Mouse (Mus musculus) hindbrain, embryonic 16.5 days (tissue): Measurements from ENCODE around the gene Onecut1. TPM values are rescaled to one million over a fixed set of nuclear protein-coding genes. Genes with fewer than 3 reads are reported as not detected.

ENCODE experiments used
- ATAC-seq: fragments of 200-750 bp; cut with Nextera tagmentation; 2 replicates; pipeline ENCODE4 v1.8.0; 2017; ENCODE audit warnings: moderate TSS enrichment, moderate library complexity
- H3K27ac ChIP-seq: fragments of 300-500 bp; sonication (generic); 2 replicates; pipeline ENCODE4 v1.5.1; 2014; ENCODE audit warnings: low read depth, mild to moderate bottlenecking, control low read depth, low read length, moderate library complexity
- H3K27me3 ChIP-seq: fragments of 300-500 bp; sonication (generic); replicated peaks from 2 replicates; pipeline ENCODE4 v1.6.1; 2014; ENCODE audit warnings: low read length; ENCODE audit not compliant: control insufficient read depth, insufficient read depth
- H3K36me3 ChIP-seq: fragments of 300-500 bp; sonication (generic); 2 replicates; pipeline ENCODE4 v1.6.1; 2014; ENCODE audit warnings: mild to moderate bottlenecking, low read length, moderate library complexity, mixed read lengths; ENCODE audit not compliant: control insufficient read depth, insufficient read depth
- H3K4me1 ChIP-seq: fragments of 300-500 bp; sonication (generic); 2 replicates; pipeline ENCODE4 v1.6.1; 2014; ENCODE audit warnings: low read depth, low read length; ENCODE audit not compliant: control insufficient read depth, insufficient read depth
- H3K4me2 ChIP-seq: fragments of 300-500 bp; sonication (generic); 2 replicates; pipeline ENCODE4 v1.6.1; 2014; ENCODE audit warnings: mild to moderate bottlenecking, low read length, control low read depth, moderate library complexity
- H3K4me3 ChIP-seq: fragments of 300-500 bp; sonication (generic); 2 replicates; pipeline ENCODE4 v1.5.1; 2014; ENCODE audit warnings: mild to moderate bottlenecking, low read length, control low read depth, moderate library complexity
- H3K9ac ChIP-seq: fragments of 300-500 bp; sonication (generic); 2 replicates; pipeline ENCODE4 v1.6.1; 2014; ENCODE audit warnings: low read depth, mild to moderate bottlenecking, control low read depth, low read length, moderate library complexity
- H3K9me3 ChIP-seq: fragments of 300-500 bp; sonication (generic); 2 replicates; pipeline ENCODE4 v1.6.1; 2014; ENCODE audit warnings: mild to moderate bottlenecking, low read length, moderate library complexity; ENCODE audit not compliant: control insufficient read depth
- WGBS: fragments of 180-500 bp; shearing (Covaris S2); extraction: QIAGEN DNeasy Blood & Tissue Kit; methylation state at CpG from one replicate; pipeline ENCODE4 v1.1.7; 2014; 5-methylcytosine and 5-hydroxymethylcytosine counted together
- polyA plus RNA-seq: library from polyadenylated mRNA; unstranded; fragments of >200 nt; fragmentation: Nextera tagmentation; extraction: Ambion mirVana; gene quantifications from 2 replicates; pipeline ENCODE4 v1.2.1, GENCODE M21; 2015

Gene Onecut1
- polyA plus RNA-seq, 1 experiment from 2014 or later: 3.4 TPM

- Histone ChIP-seq H3K4me3 (peak overlapping the region; percentile 12), H3K27ac (no peak overlapping the region), H3K9me3 (no peaks in the 10 kb centered on the region), H3K4me1 (peaks cover 18% of the 10 kb centered on the region), H3K4me2 (peak overlapping the region; percentile 41), H3K9ac (no peak overlapping the region), H3K27me3 (peaks cover 39% of the 10 kb centered on the region), H3K36me3 (no peaks in the 10 kb centered on the region)
- WGBS: 2% methylated on average over 15 of the region's 15 CpGs
- no peak; the same call in 1 of the 2 replicates for ATAC-seq
Measured at GRCm38 (mm10) chr9:74867641-74868205, 6.0 kb downstream of the Onecut1 start.

- 7% methylated on average over 22 of the region's 22 CpGs for WGBS
- Histone ChIP-seq H3K4me2 (peak overlapping the region; percentile 16), H3K27ac (no peak overlapping the region), H3K36me3 (no peaks in the 10 kb centered on the region), H3K27me3 (peaks cover 36% of the 10 kb centered on the region), H3K4me3 (no peak overlapping the region; the same call in 1 of the 2 replicates), H3K9me3 (no peaks in the 10 kb centered on the region), H3K9ac (no peak overlapping the region), H3K4me1 (peaks cover 11% of the 10 kb centered on the region)
- no peak for ATAC-seq
Measured at GRCm38 (mm10) chr9:74868336-74868950, 6.7 kb downstream of the Onecut1 start.

- no peaks in the 10 kb centered on the region for H3K9me3 ChIP-seq
- peaks cover 17% of the 10 kb centered on the region for H3K27me3 ChIP-seq
- no peak overlapping the region for H3K4me3 ChIP-seq
- no peak overlapping the region for H3K9ac ChIP-seq
- no peak for ATAC-seq
- H3K4me1 ChIP-seq: peaks cover 8% of the 10 kb centered on the region
- no peak overlapping the region for H3K4me2 ChIP-seq
- 18% methylated on average over 13 of the region's 13 CpGs for WGBS
- no peak overlapping the region for H3K27ac ChIP-seq
- no peaks in the 10 kb centered on the region for H3K36me3 ChIP-seq
Measured at GRCm38 (mm10) chr9:74870960-74871688, 9.4 kb downstream of the Onecut1 start.

- H3K27ac ChIP-seq: no peak overlapping the region
- no peaks in the 10 kb centered on the region for H3K36me3 ChIP-seq
- ATAC-seq: no peak
- no peaks in the 10 kb centered on the region for H3K4me1 ChIP-seq
- H3K9ac ChIP-seq: no peak overlapping the region
- H3K27me3 ChIP-seq: no peaks in the 10 kb centered on the region; the same call in 1 of the 2 replicates
- 81% methylated on average over 6 of the region's 6 CpGs for WGBS
- no peaks in the 10 kb centered on the region for H3K9me3 ChIP-seq
- no peak overlapping the region for H3K4me2 ChIP-seq
- H3K4me3 ChIP-seq: no peak overlapping the region
Measured at GRCm38 (mm10) chr9:74876328-74876727, 14.6 kb downstream of the Onecut1 start.

- ATAC-seq: no peak
Measured at GRCm38 (mm10) chr9:74877709-74878108, 16.0 kb downstream of the Onecut1 start.

GRCm38 (mm10) chr9:74887866-74888265 is 26.1 kb downstream of the Onecut1 start:
- Histone ChIP-seq H3K36me3 (no peaks in the 10 kb centered on the region), H3K9ac (no peak overlapping the region), H3K27me3 (no peaks in the 10 kb centered on the region), H3K27ac (no peak overlapping the region), H3K4me2 (no peak overlapping the region), H3K4me3 (no peak overlapping the region), H3K4me1 (no peaks in the 10 kb centered on the region), H3K9me3 (no peaks in the 10 kb centered on the region)
- no peak for ATAC-seq
- WGBS: 79% methylated on average over 4 of the region's 4 CpGs

More at GRCm38 (mm10) chr9:74877709-74878108, 16.0 kb downstream of the Onecut1 start:
- Histone ChIP-seq H3K27ac (no peak overlapping the region), H3K27me3 (no peaks in the 10 kb centered on the region; the same call in 1 of the 2 replicates), H3K36me3 (no peaks in the 10 kb centered on the region), H3K4me1 (no peaks in the 10 kb centered on the region), H3K9ac (no peak overlapping the region), H3K4me2 (no peak overlapping the region), H3K4me3 (no peak overlapping the region), H3K9me3 (no peaks in the 10 kb centered on the region)
- WGBS: 83% methylated on average over 2 of the region's 2 CpGs

- 86% methylated on average over 7 of the region's 7 CpGs for WGBS
- Histone ChIP-seq H3K27ac (no peak overlapping the region), H3K36me3 (no peaks in the 10 kb centered on the region), H3K9me3 (no peaks in the 10 kb centered on the region), H3K4me2 (no peak overlapping the region), H3K4me3 (no peak overlapping the region), H3K27me3 (no peaks in the 10 kb centered on the region), H3K9ac (no peak overlapping the region), H3K4me1 (no peaks in the 10 kb centered on the region)
- no peak for ATAC-seq
Measured at GRCm38 (mm10) chr9:74896742-74897141, 35.0 kb downstream of the Onecut1 start.

- Histone ChIP-seq H3K4me3 (no peak overlapping the region), H3K9me3 (no peaks in the 10 kb centered on the region), H3K27ac (no peak overlapping the region), H3K36me3 (no peaks in the 10 kb centered on the region), H3K27me3 (no peaks in the 10 kb centered on the region), H3K4me2 (no peak overlapping the region), H3K4me1 (no peaks in the 10 kb centered on the region), H3K9ac (no peak overlapping the region)
- WGBS: 91% methylated on average over 4 of the region's 4 CpGs
- no peak for ATAC-seq
Measured at GRCm38 (mm10) chr9:74897375-74897982, 35.8 kb downstream of the Onecut1 start.

- no peak for ATAC-seq
- no peak overlapping the region for H3K4me2 ChIP-seq
- 95% methylated on average over 2 of the region's 2 CpGs for WGBS
- no peak overlapping the region for H3K9ac ChIP-seq
- H3K4me1 ChIP-seq: no peaks in the 10 kb centered on the region
- H3K36me3 ChIP-seq: no peaks in the 10 kb centered on the region
- H3K9me3 ChIP-seq: no peaks in the 10 kb centered on the region
- no peaks in the 10 kb centered on the region for H3K27me3 ChIP-seq
- H3K27ac ChIP-seq: no peak overlapping the region
- H3K4me3 ChIP-seq: no peak overlapping the region
Measured at GRCm38 (mm10) chr9:74900141-74900540, 38.4 kb downstream of the Onecut1 start.
